11 mouse cellular contexts compared by ENCODE assay signal in genomic region chr6:47561426-47561825, GRCm38 (mm10). TPM values are rescaled to one million over a fixed set of nuclear protein-coding genes. Genes with fewer than 3 reads are reported as not detected.
DNase-seq lines count a peak whose midpoint lies in the region; ATAC-seq lines count a peak whose summit lies in the region.
"Had no signal": no experiment of that assay in that cellular context is flagged by ENCODE, and none has a peak within 500 bp of the region (broad histone marks: within the 10 kb centered on the region; RNA-seq: fewer than 3 reads in every experiment).

No protein-coding gene starts in this region.

- H3K4me2 ChIP-seq in kidney, embryonic 15.5 days, result no peak overlapping the region
- H3K4me2 ChIP-seq: heart, embryonic 13.5 days had no signal

- no peak overlapping the region for H3K4me3 ChIP-seq in kidney, embryonic 15.5 days (replicated peaks)
- H3K4me3 ChIP-seq: heart, embryonic 13.5 days had no signal

- DNase-seq in cerebellum, adult 9-10 months, result peak; percentile 4
- no peak for DNase-seq in cerebellum, postnatal 36 days
- peak; percentile 3 to 9 for DNase-seq in kidney, postnatal 36 days
- peak; percentile 7 to 8 for DNase-seq in B cell, adult 2 months
- peak; percentile 11 for DNase-seq in fibroblast of lung, adult 2 months (ENCODE audit: low read depth)
- DNase-seq in right cerebral cortex, postnatal 36 days (ENCODE audit: low spot score in 2 of 2), result no peak
- no peak for DNase-seq in right cerebral cortex, postnatal 14 days
- DNase-seq: gastrocnemius, postnatal 10 days; thymus, adult 18-20 months had no signal

- no peaks in the 10 kb centered on the region for H3K27me3 ChIP-seq in kidney, embryonic 15.5 days
- H3K27me3 ChIP-seq: heart, embryonic 13.5 days had no signal

- no peaks in the 10 kb centered on the region for H3K4me1 ChIP-seq in kidney, embryonic 15.5 days

- peaks cover 85% of the 10 kb centered on the region for H3K36me3 ChIP-seq in kidney, embryonic 15.5 days

- ATAC-seq in kidney, embryonic 15.5 days (replicated peaks; ENCODE audit: low FRiP score), result no peak

- H3K9ac ChIP-seq in kidney, embryonic 15.5 days, result no peak overlapping the region
- H3K9ac ChIP-seq: heart, embryonic 13.5 days had no signal

- WGBS in kidney, embryonic 15.5 days, result 85% methylated on average over 5 of the region's 5 CpGs

- no peak overlapping the region for H3K27ac ChIP-seq in kidney, embryonic 15.5 days
- H3K27ac ChIP-seq: heart, embryonic 13.5 days had no signal

- H3K9me3 ChIP-seq in kidney, embryonic 15.5 days (replicated peaks), result no peaks in the 10 kb centered on the region
- H3K9me3 ChIP-seq: heart, embryonic 13.5 days had no signal

RNA-seq across cellular contexts. Expression of gene Ezh2, which starts 33.7 kb away (rescaled TPM):
- polyA plus RNA-seq in kidney, embryonic 15.5 days (2015; fragmentation: Nextera tagmentation; extraction: Ambion mirVana), result 108 and 116 TPM in 2 replicates

Comparison
In these comparisons a context has a peak if more than half of its experiments do, and no peak if none do; other contexts are left out.
1. DNase-seq: peak in cerebellum, adult 9-10 months (single experiment), kidney, postnatal 36 days (2 of 2), B cell, adult 2 months (2 of 2) and fibroblast of lung, adult 2 months (single experiment); none in cerebellum, postnatal 36 days (0 of 2), right cerebral cortex, postnatal 36 days (0 of 2) and right cerebral cortex, postnatal 14 days (single experiment).